In the genomic region with DNA sequence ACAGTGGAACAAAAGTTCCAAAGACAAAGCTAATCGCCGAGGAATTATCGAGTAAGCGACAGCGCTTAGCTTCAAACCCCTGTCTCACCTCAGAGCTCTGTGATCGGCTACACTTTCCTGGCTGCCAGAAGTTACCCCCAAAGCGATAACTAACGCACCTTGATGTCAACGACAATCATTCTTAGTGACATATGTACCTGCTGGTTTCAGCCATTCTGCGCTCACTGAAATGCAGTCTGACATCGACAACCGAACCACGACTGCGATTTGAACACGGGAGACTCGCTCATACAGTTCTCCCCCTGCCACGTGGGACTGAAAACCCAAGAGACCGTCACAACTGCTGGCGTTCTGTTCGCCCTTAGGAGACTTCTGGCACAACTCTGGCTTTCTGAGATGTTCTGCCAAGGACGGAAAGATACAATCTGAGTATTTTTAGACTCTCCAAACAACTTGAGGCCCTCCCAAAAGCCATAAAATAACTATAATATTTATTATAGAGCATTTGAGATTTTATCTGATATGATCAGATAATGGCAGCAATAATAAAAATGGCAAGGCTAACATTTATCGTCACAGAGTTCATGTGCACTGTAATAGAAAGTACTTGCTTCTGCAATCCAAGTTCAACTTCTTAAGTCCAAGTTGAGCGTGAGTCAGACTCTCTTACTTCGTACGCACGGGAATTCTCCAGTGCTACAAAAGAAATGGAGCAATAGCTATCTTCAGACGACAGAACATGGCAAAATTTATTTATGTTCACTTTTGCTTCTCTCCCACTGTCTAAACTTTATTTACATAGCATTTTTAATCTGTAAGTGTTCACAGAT, we compare ENCODE assay signal across 8 mouse cellular contexts. TPM values are rescaled to one million over a fixed set of nuclear protein-coding genes. Genes with fewer than 3 reads are reported as not detected.
DNase-seq lines count a peak whose midpoint lies in the region; ATAC-seq and TF ChIP-seq lines count a peak whose summit lies in the region.

No protein-coding gene starts in this region.

- H3K4me1 ChIP-seq in forebrain, embryonic 13.5 days, result peaks cover 9% of the 10 kb centered on the region; the same call in 1 of the 2 replicates
- H3K4me1 ChIP-seq in intestine, postnatal 0 days (replicated peaks; ENCODE audit: control insufficient read depth, insufficient read depth, low read length), result no peaks in the 10 kb centered on the region
- no peaks in the 10 kb centered on the region for H3K4me1 ChIP-seq in midbrain, embryonic 12.5 days

- peak; percentile 39 for DNase-seq in urinary bladder, adult 2 months (ENCODE audit: low spot score)
- DNase-seq in urinary bladder, postnatal 10 days (ENCODE audit: low spot score), result no peak
- no peak for DNase-seq in cerebellum, postnatal 36 days
- DNase-seq in layer of hippocampus, adult 8-10 months (ENCODE audit: low spot score in 2 of 2), result no peak
- no peak for DNase-seq in right cerebral cortex, postnatal 10 days (ENCODE audit: low spot score in 2 of 2)

- 0 out of 2 replicates have a peak overlapping the region, but pooled peaks have one; percentile 40 for H3K9ac ChIP-seq in forebrain, embryonic 13.5 days
- no peak overlapping the region for H3K9ac ChIP-seq in intestine, postnatal 0 days (ENCODE audit: low read depth, low read length)
- 0 out of 2 replicates have a peak overlapping the region, but pooled peaks have one; percentile 0 for H3K9ac ChIP-seq in midbrain, embryonic 12.5 days (replicated peaks)

- H3K36me3 ChIP-seq in forebrain, embryonic 13.5 days (ENCODE audit: poor library complexity, severe bottlenecking), result no peaks in the 10 kb centered on the region
- H3K36me3 ChIP-seq in intestine, postnatal 0 days (ENCODE audit: control insufficient read depth, insufficient read depth), result no peaks in the 10 kb centered on the region
- no peaks in the 10 kb centered on the region for H3K36me3 ChIP-seq in midbrain, embryonic 12.5 days

- TF ChIP-seq CTCF in intestine, postnatal 0 days (IDR thresholded peaks at IDR 0.05; ENCODE audit: low read depth), result no peak

- no peak for ATAC-seq in forebrain, embryonic 13.5 days
- peak; percentile 67 for ATAC-seq in intestine, postnatal 0 days
- no peak for ATAC-seq in midbrain, embryonic 12.5 days (ENCODE audit: low FRiP score, low read depth)

- peak overlapping the region; percentile 19 for H3K4me3 ChIP-seq in forebrain, embryonic 13.5 days
- peak overlapping the region; percentile 22 for H3K4me3 ChIP-seq in intestine, postnatal 0 days (ENCODE audit: low read depth, low read length)
- H3K4me3 ChIP-seq in midbrain, embryonic 12.5 days, result peak overlapping the region; percentile 22

- H3K27ac ChIP-seq in forebrain, embryonic 13.5 days, result no peak overlapping the region
- peak overlapping the region; percentile 71 for H3K27ac ChIP-seq in intestine, postnatal 0 days (ENCODE audit: low read depth, low read length)
- no peak overlapping the region for H3K27ac ChIP-seq in midbrain, embryonic 12.5 days (replicated peaks)

- H3K4me2 ChIP-seq in forebrain, embryonic 13.5 days, result peak overlapping the region; percentile 39
- H3K4me2 ChIP-seq in intestine, postnatal 0 days (replicated peaks; ENCODE audit: low read depth), result peak overlapping the region; percentile 65
- H3K4me2 ChIP-seq in midbrain, embryonic 12.5 days (replicated peaks), result peak overlapping the region; percentile 30

- H3K9me3 ChIP-seq in forebrain, embryonic 13.5 days (replicated peaks), result no peaks in the 10 kb centered on the region
- H3K9me3 ChIP-seq in intestine, postnatal 0 days (ENCODE audit: control insufficient read depth), result no peaks in the 10 kb centered on the region
- no peaks in the 10 kb centered on the region for H3K9me3 ChIP-seq in midbrain, embryonic 12.5 days

- WGBS in forebrain, embryonic 13.5 days, result 25% methylated on average over 27 of the region's 27 CpGs
- WGBS in intestine, postnatal 0 days, result 7% methylated on average over 27 of the region's 27 CpGs
- WGBS in midbrain, embryonic 12.5 days, result 26% methylated on average over 27 of the region's 27 CpGs

- peaks cover 15% of the 10 kb centered on the region for H3K27me3 ChIP-seq in forebrain, embryonic 13.5 days
- no peaks in the 10 kb centered on the region for H3K27me3 ChIP-seq in intestine, postnatal 0 days (replicated peaks; ENCODE audit: control insufficient read depth, insufficient read depth, low read length)
- peaks cover 29% of the 10 kb centered on the region for H3K27me3 ChIP-seq in midbrain, embryonic 12.5 days

RNA-seq across cellular contexts. Expression of a gene that starts 8.4 kb away (rescaled TPM):
- polyA plus RNA-seq in urinary bladder, adult 2 months (2012; rRNA removed), result 8.4 and 10.3 TPM in 2 replicates
- polyA plus RNA-seq in forebrain, embryonic 13.5 days (2015; fragmentation: Nextera tagmentation; extraction: Ambion mirVana), result 24.0 and 25.7 TPM in 2 replicates
- polyA plus RNA-seq in intestine, postnatal 0 days (2015; fragmentation: Nextera tagmentation; extraction: Ambion mirVana), result 25.3 and 29.1 TPM in 2 replicates
- 32.0 and 32.6 TPM in 2 replicates for polyA plus RNA-seq in midbrain, embryonic 12.5 days (2016; fragmentation: Nextera tagmentation; extraction: Ambion mirVana)
- 10 to 100 TPM; 10.4 to 15.6 (median 13.4) TPM for total RNA-seq in layer of hippocampus, adult 8-10 months (2022)

RNA-seq across cellular contexts. Expression of a gene that starts 33.7 kb away (rescaled TPM):
- 62.4 and 118 TPM in 2 replicates for polyA plus RNA-seq in urinary bladder, adult 2 months (2012; rRNA removed)
- 207 and 209 TPM in 2 replicates for polyA plus RNA-seq in forebrain, embryonic 13.5 days (2015; fragmentation: Nextera tagmentation; extraction: Ambion mirVana)
- 278 and 296 TPM in 2 replicates for polyA plus RNA-seq in intestine, postnatal 0 days (2015; fragmentation: Nextera tagmentation; extraction: Ambion mirVana)
- polyA plus RNA-seq in midbrain, embryonic 12.5 days (2016; fragmentation: Nextera tagmentation; extraction: Ambion mirVana), result 175 and 193 TPM in 2 replicates
- total RNA-seq in layer of hippocampus, adult 8-10 months (2022), result 100 to 1,000 TPM; 187 to 204 (median 195) TPM
